Mouse (Mus musculus) spleen, adult 2 months (tissue): ENCODE measurements around the gene Mtmr14.

Experiments
- CTCF ChIP-seq: fragments of 200-500 bp; IDR thresholded peaks from 2 replicates; pipeline ENCODE4 v1.5.1; 2011; ENCODE audit warnings: mild to moderate bottlenecking, inconsistent platforms; ENCODE audit not compliant: insufficient read depth, insufficient read length, insufficient replicate concordance; ENCODE audit errors: extremely low read depth
- POLR2A ChIP-seq: fragments of 200-500 bp; IDR thresholded peaks from 2 replicates; pipeline ENCODE4 v1.6.1; 2011; ENCODE audit warnings: low read depth, low read length, inconsistent platforms

DNA sequence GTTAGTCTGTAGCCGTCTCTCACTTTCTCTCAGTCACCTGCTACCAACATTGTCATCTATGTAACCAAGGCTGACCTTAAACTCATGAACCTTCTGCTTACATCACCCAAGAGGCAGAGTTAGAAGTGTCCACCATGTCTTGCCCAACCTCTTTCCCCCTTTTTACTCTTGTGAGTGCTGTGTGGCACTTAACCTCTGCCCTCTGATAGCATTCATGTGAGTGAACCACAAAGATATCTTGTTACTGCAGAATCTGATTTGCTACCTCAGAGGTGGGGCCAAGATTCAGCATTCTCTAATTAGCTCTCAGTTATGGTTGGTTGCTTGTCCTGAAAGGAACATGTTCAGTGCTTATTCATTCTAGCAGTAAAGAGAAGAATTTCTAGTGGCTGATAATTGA is 5.1 kb downstream of the Mtmr14 start:
- TF ChIP-seq POLR2A = no peak
- no peak for TF ChIP-seq CTCF
